Mouse (Mus musculus) cerebellum, adult 2 months (tissue): ENCODE results near the gene Tecr.

Experiments used
- CTCF ChIP-seq: fragments of 200-500 bp; IDR thresholded peaks from 2 replicates; pipeline ENCODE4 v1.5.1; 2011; ENCODE audit warnings: low read depth, mild to moderate bottlenecking, control low read depth, low read length, moderate library complexity, borderline replicate concordance; ENCODE audit not compliant: insufficient read depth
- POLR2A ChIP-seq: fragments of 200-500 bp; IDR thresholded peaks from 2 replicates; pipeline ENCODE4 v1.6.1; 2011; ENCODE audit warnings: low read length, control low read depth, borderline replicate concordance; ENCODE audit not compliant: insufficient read depth

DNA sequence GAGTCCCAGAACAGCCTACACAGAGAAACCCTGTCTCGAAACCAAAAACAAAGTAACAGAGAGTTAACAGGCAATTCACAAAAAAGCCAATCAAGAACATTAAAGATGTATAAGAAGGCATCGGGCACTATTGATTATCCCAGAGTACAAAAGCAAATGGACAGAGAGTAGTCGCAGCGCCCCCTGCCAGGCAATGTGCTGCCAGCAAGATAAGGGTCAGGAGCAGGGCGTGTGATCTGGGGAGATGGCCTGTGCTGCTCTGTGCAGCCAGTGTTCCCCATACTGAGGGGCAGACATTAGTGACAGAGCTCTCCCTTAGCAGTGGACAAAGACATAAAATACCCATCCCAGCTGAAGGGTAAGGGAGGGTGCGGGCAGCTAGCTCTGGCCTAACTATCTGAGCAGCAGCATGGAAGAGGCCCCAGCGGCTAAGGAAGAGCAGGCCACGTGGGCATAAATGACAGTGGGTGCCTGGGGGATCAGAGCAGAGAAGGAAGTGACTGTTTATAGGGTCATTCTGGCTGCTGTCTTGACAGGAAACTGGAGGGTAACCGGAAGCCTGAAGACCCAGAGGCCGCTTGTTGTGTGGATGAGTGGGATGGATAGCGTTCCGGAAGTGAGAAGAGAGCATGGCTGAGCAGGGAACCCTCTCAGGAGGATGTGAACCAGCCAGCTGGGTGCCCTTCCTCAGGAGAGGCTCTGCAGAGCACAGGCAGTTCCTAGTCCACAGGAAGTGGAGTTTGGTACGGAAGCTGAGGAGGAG, 48.9 kb upstream of the Tecr start:
- no peak for TF ChIP-seq CTCF
- no peak for TF ChIP-seq POLR2A
